Mouse (Mus musculus) ES-E14 (cell line): ENCODE results near the gene Mctp1. TPM values are rescaled to one million over a fixed set of nuclear protein-coding genes. Genes with fewer than 3 reads are reported as not detected.

Experiments used
- DNase-seq: peaks from one replicate; pipeline ENCODE4 v3.0.0-alpha.2; 2013; ENCODE audit warnings: low read depth, low spot score
- H3K27ac ChIP-seq: 2 replicates; pipeline ENCODE4 v1.5.1; 2012; ENCODE audit warnings: low read depth, mild to moderate bottlenecking, low read length, moderate library complexity, mixed read lengths; ENCODE audit not compliant: poor library complexity, insufficient read depth, severe bottlenecking
- H3K36me3 ChIP-seq: 2 replicates; pipeline ENCODE4 v1.6.1; 2012; ENCODE audit warnings: mild to moderate bottlenecking, low read length, moderate library complexity, mixed read lengths; ENCODE audit not compliant: control insufficient read depth, poor library complexity, insufficient read depth, severe bottlenecking
- H3K4me1 ChIP-seq, 2 experiments: fragments of 150-350 bp in 1 of 2; sonication (generic) in 1 of 2; 2 replicates each; pipeline ENCODE4 v1.6.1; 2012; ENCODE audit warnings: low read length in 2 of 2, mild to moderate bottlenecking in 1 of 2, mixed read lengths in 1 of 2; ENCODE audit not compliant: control insufficient read depth in 2 of 2, insufficient read depth in 2 of 2, poor library complexity in 1 of 2
- H3K4me3 ChIP-seq, 2 experiments: fragments of 150-350 bp in 1 of 2; sonication (generic) in 1 of 2; 2 replicates each; pipeline ENCODE4 v1.5.1; 2012; ENCODE audit warnings: low read length in 2 of 2, low read depth in 1 of 2, mild to moderate bottlenecking in 1 of 2, mixed read lengths in 1 of 2; ENCODE audit not compliant: insufficient read depth in 1 of 2, poor library complexity in 1 of 2, severe bottlenecking in 1 of 2
- H3K9ac ChIP-seq: 2 replicates; pipeline ENCODE4 v1.6.1; 2012; ENCODE audit warnings: low read depth, mild to moderate bottlenecking, low read length, mixed read lengths; ENCODE audit not compliant: poor library complexity, insufficient read depth, severe bottlenecking
- H3K9me3 ChIP-seq: fragments of 150-350 bp; sonication (generic); 2 replicates; pipeline ENCODE4 v1.6.1; 2012; ENCODE audit warnings: low read depth, mild to moderate bottlenecking, low read length; ENCODE audit not compliant: control insufficient read depth, insufficient read depth
- CHD2 ChIP-seq: IDR thresholded peaks from 2 replicates; pipeline ENCODE4 v1.6.1; 2014; ENCODE audit warnings: mild to moderate bottlenecking, low read depth, low read length, inconsistent platforms
- HCFC1 ChIP-seq: IDR thresholded peaks from 2 replicates; pipeline ENCODE4 v1.6.1; 2012; ENCODE audit warnings: low read length, inconsistent platforms, borderline replicate concordance; ENCODE audit not compliant: insufficient read depth
- MAFK ChIP-seq: IDR thresholded peaks from 2 replicates; pipeline ENCODE4 v1.6.1; 2014; ENCODE audit warnings: mild to moderate bottlenecking, low read depth, low read length, inconsistent platforms; ENCODE audit not compliant: insufficient read depth
- ZC3H11A ChIP-seq: IDR thresholded peaks from 2 replicates; pipeline ENCODE4 v1.6.1; 2012; ENCODE audit warnings: low read depth, mild to moderate bottlenecking, inconsistent platforms, low read length, borderline replicate concordance
- ZNF384 ChIP-seq: IDR thresholded peaks from 2 replicates; pipeline ENCODE4 v1.6.1; 2012; ENCODE audit warnings: low read depth, low read length, inconsistent platforms
- in situ Hi-C, 2 experiments: fragments of 600-800 bp; cut with MboI; formaldehyde crosslinking; loops; one replicate each; pipeline ENCODE4 v1.15.1; 2025; ENCODE audit warnings: low sequenced_read_pairs in 2 of 2, inconsistent platforms in 1 of 2; ENCODE audit not compliant: unreplicated experiment in 2 of 2
- total RNA-seq: library from RNA; depleted of rRNA; stranded (reverse); fragments of 300-350 nt; gene quantifications from 2 replicates; pipeline ENCODE4 v1.2.3, GENCODE M21; 2012

Gene Mctp1
- total RNA-seq, 1 experiment = 0.80 TPM

GRCm38 (mm10) chr13:76429456-76429855 is 45.1 kb downstream of the Mctp1 start:
- in situ Hi-C loops = no loop called here
- Histone ChIP-seq H3K4me3 (no peak overlapping the region), H3K9me3 (no peaks in the 10 kb centered on the region), H3K36me3 (no peaks in the 10 kb centered on the region), H3K4me1 (no peaks in the 10 kb centered on the region), H3K9ac (no peak overlapping the region), H3K27ac (no peak overlapping the region)
- TF ChIP-seq HCFC1 = no peak
- no peak for TF ChIP-seq ZC3H11A
- TF ChIP-seq ZNF384 = no peak
- TF ChIP-seq CHD2 = no peak
- TF ChIP-seq MAFK = no peak
- DNase-seq = no peak

- in situ Hi-C loops = no loop called here
- no peaks in the 10 kb centered on the region for H3K9me3 ChIP-seq
- no peak overlapping the region for H3K27ac ChIP-seq
- no peak for DNase-seq
- H3K4me1 ChIP-seq = no peaks in the 10 kb centered on the region
- no peaks in the 10 kb centered on the region for H3K36me3 ChIP-seq
- H3K9ac ChIP-seq = no peak overlapping the region
- H3K4me3 ChIP-seq = no peak overlapping the region
- TF ChIP-seq ZNF384 (no peak), MAFK (no peak), ZC3H11A (no peak), HCFC1 (no peak), CHD2 (no peak)
Measured at GRCm38 (mm10) chr13:76429927-76430326, 45.6 kb downstream of the Mctp1 start.

GRCm38 (mm10) chr13:76431946-76432345 is 47.6 kb downstream of the Mctp1 start:
- Histone ChIP-seq H3K9ac (no peak overlapping the region), H3K4me3 (no peak overlapping the region), H3K4me1 (no peaks in the 10 kb centered on the region), H3K36me3 (no peaks in the 10 kb centered on the region), H3K27ac (no peak overlapping the region), H3K9me3 (no peaks in the 10 kb centered on the region)
- DNase-seq = no peak
- in situ Hi-C loops = no loop called here
- TF ChIP-seq MAFK = no peak
- TF ChIP-seq CHD2 = no peak
- TF ChIP-seq ZC3H11A = no peak
- no peak for TF ChIP-seq ZNF384

GRCm38 (mm10) chr13:76433438-76433837 is 49.1 kb downstream of the Mctp1 start:
- TF ChIP-seq CHD2 (no peak), ZNF384 (no peak), MAFK (no peak), HCFC1 (no peak), ZC3H11A (no peak)

GRCm38 (mm10) chr13:76436426-76436825 is 52.1 kb downstream of the Mctp1 start:
- no peak for TF ChIP-seq ZNF384
- no peak for TF ChIP-seq HCFC1
- TF ChIP-seq MAFK = no peak
- TF ChIP-seq CHD2 = no peak
- TF ChIP-seq ZC3H11A = no peak
- H3K4me3 ChIP-seq = no peak overlapping the region
- H3K36me3 ChIP-seq = no peaks in the 10 kb centered on the region
- DNase-seq = no peak
- H3K9me3 ChIP-seq = no peaks in the 10 kb centered on the region
- H3K9ac ChIP-seq = no peak overlapping the region
- no peaks in the 10 kb centered on the region for H3K4me1 ChIP-seq
- H3K27ac ChIP-seq = no peak overlapping the region
- in situ Hi-C loops = no loop called here

More at GRCm38 (mm10) chr13:76433438-76433837, 49.1 kb downstream of the Mctp1 start:
- Histone ChIP-seq H3K4me1 (no peaks in the 10 kb centered on the region), H3K27ac (no peak overlapping the region), H3K9me3 (no peaks in the 10 kb centered on the region), H3K4me3 (no peak overlapping the region), H3K36me3 (no peaks in the 10 kb centered on the region), H3K9ac (no peak overlapping the region)
- DNase-seq = no peak
- in situ Hi-C loops = no loop called here
